Mouse (Mus musculus) liver, embryonic 14.5 days (tissue): Measurements from ENCODE around the gene Relb. TPM values are rescaled to one million over a fixed set of nuclear protein-coding genes. Genes with fewer than 3 reads are reported as not detected.

ENCODE experiments used
- ATAC-seq: fragments of 200-750 bp; cut with Nextera tagmentation; 2 replicates; pipeline ENCODE4 v1.8.0; 2017; ENCODE audit warnings: moderate number of reproducible peaks, mild to moderate bottlenecking, moderate library complexity; ENCODE audit not compliant: insufficient read depth
- DNase-seq, 3 experiments: peaks; one replicate each; pipeline ENCODE4 v3.0.0-alpha.2; 2012 to 2013; ENCODE audit warnings: low read depth in 3 of 3, low spot score in 3 of 3
- H3K27ac ChIP-seq: fragments of 300-500 bp; sonication (generic); 2 replicates; pipeline ENCODE4 v1.5.1; 2014; ENCODE audit warnings: moderate library complexity, mild to moderate bottlenecking, control low read depth, inconsistent platforms
- H3K27me3 ChIP-seq: fragments of 300-500 bp; sonication (generic); 2 replicates; pipeline ENCODE4 v1.6.1; 2014; ENCODE audit warnings: mild to moderate bottlenecking, low read length, moderate library complexity; ENCODE audit not compliant: control insufficient read depth, insufficient read depth
- H3K36me3 ChIP-seq: fragments of 300-500 bp; sonication (generic); replicated peaks from 2 replicates; pipeline ENCODE4 v1.6.1; 2014; ENCODE audit warnings: low read depth; ENCODE audit not compliant: control insufficient read depth, insufficient read depth
- H3K4me1 ChIP-seq, 2 experiments: fragments of 200-500 bp in 1 of 2; fragments of 300-500 bp in 1 of 2; sonication (generic) in 1 of 2; replicated peaks; 2 replicates each; pipeline ENCODE4 v1.6.1; 2012 to 2014; ENCODE audit warnings: antibody characterized with exemption in 1 of 2, inconsistent platforms in 1 of 2, low read length in 1 of 2; ENCODE audit not compliant: control insufficient read depth in 2 of 2, insufficient read depth in 2 of 2
- H3K4me2 ChIP-seq: fragments of 300-500 bp; sonication (generic); 2 replicates; pipeline ENCODE4 v1.6.1; 2014; ENCODE audit warnings: low read depth, mild to moderate bottlenecking, control low read depth, moderate library complexity
- H3K4me3 ChIP-seq, 2 experiments: fragments of 200-500 bp in 1 of 2; fragments of 300-500 bp in 1 of 2; sonication (generic) in 1 of 2; 2 replicates each; pipeline ENCODE4 v1.5.1; 2012 to 2014; ENCODE audit warnings: low read depth in 2 of 2, low read length in 2 of 2, mild to moderate bottlenecking in 2 of 2, control low read depth in 1 of 2, inconsistent platforms in 1 of 2, moderate library complexity in 1 of 2; ENCODE audit not compliant: insufficient read depth in 1 of 2
- H3K9ac ChIP-seq: fragments of 300-500 bp; sonication (generic); replicated peaks from 2 replicates; pipeline ENCODE4 v1.6.1; 2014; ENCODE audit warnings: mild to moderate bottlenecking, control low read depth, moderate library complexity
- H3K9me3 ChIP-seq: fragments of 300-500 bp; sonication (generic); 2 replicates; pipeline ENCODE4 v1.6.1; 2016; ENCODE audit warnings: low read length, mixed read lengths; ENCODE audit not compliant: control insufficient read depth
- CTCF ChIP-seq: IDR thresholded peaks from 2 replicates; pipeline ENCODE4 v1.5.1; 2016; ENCODE audit warnings: antibody characterized with exemption, low read depth, control low read depth
- EP300 ChIP-seq: IDR thresholded peaks from 2 replicates; pipeline ENCODE4 v1.6.1; 2016; ENCODE audit warnings: antibody characterized with exemption, low read depth
- WGBS: fragments of 180-500 bp; shearing (Covaris S2); extraction: QIAGEN DNeasy Blood & Tissue Kit; methylation state at CpG from one replicate; pipeline ENCODE4 v1.1.7; 2014; ENCODE audit not compliant: insufficient replicate concordance; 5-methylcytosine and 5-hydroxymethylcytosine counted together
- polyA plus RNA-seq, 2 experiments: library from polyadenylated mRNA; depleted of rRNA in 1 of 2; stranded (reverse) in 1 of 2; unstranded in 1 of 2; fragments of >200 nt; fragmentation: Nextera tagmentation in 1 of 2; extraction: Ambion mirVana in 1 of 2; gene quantifications; 2 replicates each; pipeline versions ENCODE4 v1.2.1 to v1.2.3; 2012 to 2014

The Relb gene
- polyA plus RNA-seq, 2 experiments: 0.89 to 1.1 TPM

GRCm38 (mm10) chr7:19563884-19564283, 65.4 kb downstream of the Relb start:
- peak overlapping the region; percentile 94 for H3K9ac ChIP-seq
- peaks cover 35 to 43% of the 10 kb centered on the region in 2 experiments for H3K4me1 ChIP-seq
- peak overlapping the region; percentile 94 for H3K4me2 ChIP-seq
- ATAC-seq (peak; percentile 80), DNase-seq (peak; percentile 80 to 83 (median 82))
- 18% methylated on average over 3 of the region's 3 CpGs for WGBS
- peaks cover 16% of the 10 kb centered on the region for H3K36me3 ChIP-seq
- H3K9me3 ChIP-seq: peaks cover 4% of the 10 kb centered on the region
- H3K27ac ChIP-seq: peak overlapping the region; percentile 97
- no peaks in the 10 kb centered on the region for H3K27me3 ChIP-seq
- peak overlapping the region; percentile 3 to 95; a peak in 2 of 4 replicates for H3K4me3 ChIP-seq
- TF ChIP-seq EP300 (peak; percentile 93), CTCF (no peak)

DNA sequence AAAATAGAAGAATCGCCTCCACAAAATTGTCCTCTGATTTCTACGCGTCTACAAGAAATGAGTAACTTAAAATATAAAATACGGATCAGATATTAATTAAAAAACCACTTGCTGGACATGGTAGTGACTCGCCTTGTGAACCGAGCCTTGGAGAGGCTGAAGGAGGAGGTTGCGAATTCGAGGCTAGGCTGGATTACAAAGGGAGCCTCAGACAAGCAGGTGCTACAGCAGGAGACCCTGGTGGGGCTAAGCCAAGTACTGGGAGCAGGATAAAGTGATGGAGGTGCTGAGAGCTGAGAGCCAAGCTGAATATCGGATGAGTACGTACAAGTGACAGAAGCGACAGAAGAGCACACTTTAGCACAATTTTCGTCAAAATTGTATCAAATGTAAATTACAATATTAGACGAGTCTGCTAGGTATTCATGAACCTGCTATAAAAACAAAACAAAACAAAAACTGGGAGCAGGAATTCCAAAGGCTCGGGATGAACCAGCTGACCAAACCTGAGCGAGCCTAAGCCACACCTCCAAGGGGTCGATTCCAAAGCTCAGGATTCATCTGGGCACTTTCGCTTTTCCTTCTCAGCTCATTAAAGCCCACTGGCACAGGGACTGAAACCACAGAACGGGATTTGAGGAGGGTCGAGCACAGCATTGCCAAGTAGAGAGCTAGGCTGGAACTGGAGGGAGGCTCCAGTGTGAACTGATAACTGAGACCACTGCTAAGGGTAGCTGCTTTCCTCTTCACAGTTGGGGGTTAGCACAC, 66.4 kb downstream of the Relb start, which contains the start of gene Ppp1r37:
Gene Ppp1r37, minus strand, starts transcription at position 434 of the 768 bp plus-strand sequence.
- peaks cover 22% of the 10 kb centered on the region for H3K36me3 ChIP-seq
- H3K4me3 ChIP-seq: peak within 1 kb of the TSS; percentile 95 to 96
- TF ChIP-seq CTCF (no peak), EP300 (no peak)
- 5% methylated on average over 19 of the region's 19 CpGs for WGBS
- DNase-seq: no peak
- H3K27ac ChIP-seq: peak within 1 kb of the TSS; percentile 97
- peaks cover 4% of the 10 kb centered on the region for H3K9me3 ChIP-seq
- peak within 1 kb of the TSS; percentile 94 for H3K4me2 ChIP-seq
- peaks cover 43 to 54% of the 10 kb centered on the region in 2 experiments for H3K4me1 ChIP-seq
- ATAC-seq: no peak
- H3K9ac ChIP-seq: peak within 1 kb of the TSS; percentile 94
- no peaks in the 10 kb centered on the region for H3K27me3 ChIP-seq

DNA sequence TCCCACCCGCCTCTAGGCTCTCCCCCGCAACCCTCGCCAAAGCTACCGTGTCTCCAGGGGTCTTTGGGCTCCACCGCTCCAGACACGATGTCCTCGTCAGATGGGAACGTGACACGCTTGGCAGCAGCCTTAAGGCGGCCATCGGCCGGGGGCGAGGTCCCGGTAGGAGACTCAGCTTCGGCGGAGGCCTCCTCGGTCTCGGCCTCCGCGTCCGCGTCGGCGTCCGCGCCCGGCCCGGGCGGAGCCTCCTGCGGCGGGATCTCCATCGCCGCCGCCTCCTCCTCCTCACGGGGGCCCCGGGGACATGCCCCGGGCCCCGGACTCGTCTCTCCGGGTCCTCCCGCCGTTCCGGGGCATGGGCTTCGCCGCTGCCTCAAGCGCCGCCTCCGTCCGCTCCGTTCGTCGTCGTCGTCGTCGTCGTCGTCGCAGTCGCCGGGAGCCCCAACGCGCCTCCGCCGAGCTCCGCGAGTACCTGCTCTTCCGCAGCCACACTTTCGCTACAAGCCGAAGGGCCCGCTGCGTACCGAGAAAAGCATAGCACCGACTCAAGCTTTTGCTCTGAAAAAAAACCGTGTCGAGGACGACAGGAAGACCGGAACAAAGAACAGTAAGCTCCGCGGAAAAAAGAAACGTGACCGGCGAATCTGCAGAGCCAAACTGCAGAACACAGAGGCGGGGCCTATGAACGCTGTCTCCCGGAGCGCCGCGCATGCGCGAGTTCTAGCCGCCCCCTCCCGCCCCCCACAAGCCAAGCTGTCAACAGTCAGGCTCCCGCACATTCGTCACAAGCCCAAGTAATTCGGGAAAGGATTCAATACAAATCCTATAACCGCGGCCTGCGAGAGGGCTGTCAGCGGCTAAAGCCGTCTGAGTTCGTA, 67.2 kb downstream of the Relb start:
- H3K9me3 ChIP-seq: peaks cover 4% of the 10 kb centered on the region
- H3K4me1 ChIP-seq: peaks cover 43 to 57% of the 10 kb centered on the region in 2 experiments
- H3K4me3 ChIP-seq: peak overlapping the region; percentile 95 to 96
- peak; percentile 85 to 88 (median 86) for DNase-seq
- peak overlapping the region; percentile 94 for H3K4me2 ChIP-seq
- TF ChIP-seq CTCF: no peak
- no peak for TF ChIP-seq EP300
- peaks cover 27% of the 10 kb centered on the region for H3K36me3 ChIP-seq
- peak overlapping the region; percentile 97 for H3K27ac ChIP-seq
- H3K9ac ChIP-seq: peak overlapping the region; percentile 94
- WGBS: under 1% methylated on average over 100 of the region's 102 CpGs
- H3K27me3 ChIP-seq: no peaks in the 10 kb centered on the region
- ATAC-seq: peak; percentile 81

GRCm38 (mm10) chr7:19561431-19561764, 67.8 kb downstream of the Relb start:
- H3K4me2 ChIP-seq: peak overlapping the region; percentile 94
- peak overlapping the region; percentile 97 for H3K27ac ChIP-seq
- H3K36me3 ChIP-seq: peaks cover 30% of the 10 kb centered on the region
- H3K9me3 ChIP-seq: peaks cover 4% of the 10 kb centered on the region
- peak overlapping the region; percentile 94 for H3K9ac ChIP-seq
- peak overlapping the region; percentile 95 to 96 for H3K4me3 ChIP-seq
- 0% methylated on average over 11 of the region's 11 CpGs for WGBS
- DNase-seq: no peak
- no peaks in the 10 kb centered on the region for H3K27me3 ChIP-seq
- ATAC-seq: no peak
- peaks cover 43 to 57% of the 10 kb centered on the region in 2 experiments for H3K4me1 ChIP-seq
- TF ChIP-seq EP300 (no peak), CTCF (no peak)
